Mouse (Mus musculus) hindbrain, postnatal 0 days (tissue): ENCODE results near the gene Zfp454. TPM values are rescaled to one million over a fixed set of nuclear protein-coding genes. Genes with fewer than 3 reads are reported as not detected.

ENCODE experiments used
- ATAC-seq: fragments of 200-750 bp; cut with Nextera tagmentation; 2 replicates; pipeline ENCODE4 v1.8.0; 2017; ENCODE audit warnings: mild to moderate bottlenecking, moderate TSS enrichment, moderate library complexity
- DNase-seq: peaks from one replicate; pipeline ENCODE4 v3.0.0-alpha.2; 2015; ENCODE audit warnings: low spot score
- H3K27ac ChIP-seq: fragments of 300-500 bp; sonication (generic); 2 replicates; pipeline ENCODE4 v1.5.1; 2014; ENCODE audit warnings: mild to moderate bottlenecking
- H3K27me3 ChIP-seq: fragments of 300-500 bp; sonication (generic); 2 replicates; pipeline ENCODE4 v1.6.1; 2014; ENCODE audit warnings: low read length, mixed read lengths; ENCODE audit not compliant: insufficient read depth
- H3K36me3 ChIP-seq: fragments of 300-500 bp; sonication (generic); 2 replicates; pipeline ENCODE4 v1.6.1; 2014; ENCODE audit warnings: low read length, mixed read lengths; ENCODE audit not compliant: insufficient read depth
- H3K4me1 ChIP-seq: fragments of 300-500 bp; sonication (generic); 2 replicates; pipeline ENCODE4 v1.6.1; 2014; ENCODE audit warnings: antibody characterized with exemption, low read length, mixed read lengths; ENCODE audit not compliant: insufficient read depth
- H3K4me2 ChIP-seq: fragments of 300-500 bp; sonication (generic); 2 replicates; pipeline ENCODE4 v1.6.1; 2014; ENCODE audit warnings: low read depth, mild to moderate bottlenecking, low read length, moderate library complexity, mixed read lengths
- H3K4me3 ChIP-seq: fragments of 300-500 bp; sonication (generic); 2 replicates; pipeline ENCODE4 v1.5.1; 2014; ENCODE audit warnings: low read length
- H3K9ac ChIP-seq: fragments of 300-500 bp; sonication (generic); replicated peaks from 2 replicates; pipeline ENCODE4 v1.6.1; 2014; ENCODE audit warnings: mild to moderate bottlenecking, low read length, moderate library complexity, mixed read lengths
- H3K9me3 ChIP-seq: fragments of 300-500 bp; sonication (generic); 2 replicates; pipeline ENCODE4 v1.6.1; 2016; ENCODE audit warnings: low read length, mixed read lengths
- CTCF ChIP-seq: IDR thresholded peaks from 2 replicates; pipeline ENCODE4 v1.5.1; 2016; ENCODE audit warnings: antibody characterized with exemption, control low read depth, low read depth
- WGBS: fragments of 180-500 bp; shearing (Covaris S2); extraction: QIAGEN DNeasy Blood & Tissue Kit; methylation state at CpG from one replicate; pipeline ENCODE4 v1.1.7; 2014; 5-methylcytosine and 5-hydroxymethylcytosine counted together
- polyA plus RNA-seq: library from polyadenylated mRNA; unstranded; fragments of >200 nt; fragmentation: Nextera tagmentation; extraction: Ambion mirVana; gene quantifications from 2 replicates; pipeline ENCODE4 v1.2.1, GENCODE M21; 2015
- total RNA-seq: library from RNA; depleted of rRNA; stranded (reverse); fragments of >200 nt; gene quantifications from 2 replicates; pipeline ENCODE4 v1.2.3, GENCODE M21; 2014

Gene Zfp454
- total and polyA plus RNA-seq, 2 experiments from 2014 or later = 3.5 to 6.2 TPM

- WGBS = 80% methylated on average over 3 of the region's 3 CpGs
These were observed 3.7 kb downstream of the Zfp454 start for GRCm38 (mm10) chr11:50883756-50884155.

GRCm38 (mm10) chr11:50878641-50879040, 8.8 kb downstream of the Zfp454 start:
- Histone ChIP-seq H3K9ac (no peak overlapping the region), H3K9me3 (peaks cover 9% of the 10 kb centered on the region; the same call in 1 of the 2 replicates), H3K27me3 (no peaks in the 10 kb centered on the region), H3K4me1 (no peaks in the 10 kb centered on the region), H3K4me3 (no peak overlapping the region), H3K36me3 (peaks cover 38% of the 10 kb centered on the region), H3K27ac (no peak overlapping the region), H3K4me2 (no peak overlapping the region)
- DNase-seq (no peak), ATAC-seq (no peak)
- WGBS = 96% methylated on average over 3 of the region's 3 CpGs
- no peak for TF ChIP-seq CTCF

More at GRCm38 (mm10) chr11:50883756-50884155, 3.7 kb downstream of the Zfp454 start:
- Histone ChIP-seq H3K4me1 (peaks cover 6% of the 10 kb centered on the region; the same call in 1 of the 2 replicates), H3K36me3 (peaks cover 33% of the 10 kb centered on the region), H3K4me3 (no peak overlapping the region), H3K27me3 (no peaks in the 10 kb centered on the region), H3K9me3 (0 out of 2 replicates have a peak, but pooled peaks cover 5% of the 10 kb centered on the region), H3K4me2 (no peak overlapping the region), H3K9ac (no peak overlapping the region), H3K27ac (no peak overlapping the region)
- peak; percentile 42 for TF ChIP-seq CTCF
- DNase-seq = no peak
- ATAC-seq = no peak

GRCm38 (mm10) chr11:50850989-50851601, 36.4 kb downstream of the Zfp454 start:
- Histone ChIP-seq H3K4me3 (peak overlapping the region; percentile 44), H3K9me3 (no peaks in the 10 kb centered on the region), H3K9ac (0 out of 2 replicates have a peak overlapping the region, but pooled peaks have one; percentile 19), H3K27ac (no peak overlapping the region), H3K4me2 (peak overlapping the region; percentile 93), H3K36me3 (no peaks in the 10 kb centered on the region), H3K4me1 (peaks cover 8% of the 10 kb centered on the region), H3K27me3 (peaks cover 40% of the 10 kb centered on the region)
- DNase-seq = peak; percentile 7
- WGBS = 1% methylated on average over 71 of the region's 72 CpGs
- ATAC-seq = no peak
- no peak for TF ChIP-seq CTCF

- Histone ChIP-seq H3K4me1 (peaks cover 8% of the 10 kb centered on the region), H3K4me2 (peak within 1 kb of the TSS; percentile 93), H3K27ac (no peak within 1 kb of the TSS), H3K27me3 (peaks cover 40% of the 10 kb centered on the region), H3K9ac (0 out of 2 replicates have a peak within 1 kb of the TSS, but pooled peaks have one; percentile 19), H3K9me3 (no peaks in the 10 kb centered on the region), H3K4me3 (peak within 1 kb of the TSS; percentile 44), H3K36me3 (no peaks in the 10 kb centered on the region)
- DNase-seq (no peak), ATAC-seq (no peak)
- no peak for TF ChIP-seq CTCF
- 4% methylated on average over 11 of the region's 11 CpGs for WGBS
These were observed 37.2 kb downstream of the Zfp454 start, which contains the start of gene Grm6 for GRCm38 (mm10) chr11:50850177-50850735. TSS of gene Grm6 (plus strand) at chr11:50850685.

GRCm38 (mm10) chr11:50849310-50849709, 38.1 kb downstream of the Zfp454 start:
- Histone ChIP-seq H3K27ac (no peak overlapping the region), H3K36me3 (no peaks in the 10 kb centered on the region), H3K27me3 (peaks cover 40% of the 10 kb centered on the region), H3K9me3 (no peaks in the 10 kb centered on the region), H3K4me3 (no peak overlapping the region), H3K4me1 (peaks cover 8% of the 10 kb centered on the region), H3K4me2 (no peak overlapping the region), H3K9ac (no peak overlapping the region)
- DNase-seq = no peak
- TF ChIP-seq CTCF = no peak
- no peak for ATAC-seq
- WGBS = 14% methylated on average over 10 of the region's 10 CpGs

- H3K4me2 ChIP-seq = no peak overlapping the region
- H3K9me3 ChIP-seq = no peaks in the 10 kb centered on the region
- H3K4me1 ChIP-seq = peaks cover 8% of the 10 kb centered on the region
- H3K27me3 ChIP-seq = peaks cover 40% of the 10 kb centered on the region
- ATAC-seq = no peak
- no peak for TF ChIP-seq CTCF
- 50% methylated on average over 3 of the region's 3 CpGs for WGBS
- no peak for DNase-seq
- no peak overlapping the region for H3K27ac ChIP-seq
- H3K9ac ChIP-seq = no peak overlapping the region
- H3K36me3 ChIP-seq = no peaks in the 10 kb centered on the region
- H3K4me3 ChIP-seq = no peak overlapping the region
These were observed 38.8 kb downstream of the Zfp454 start for GRCm38 (mm10) chr11:50848520-50849137.

GRCm38 (mm10) chr11:50847047-50847446, 40.4 kb downstream of the Zfp454 start:
- 54% methylated on average over 5 of the region's 5 CpGs for WGBS
- TF ChIP-seq CTCF = peak; percentile 71
- H3K9me3 ChIP-seq = no peaks in the 10 kb centered on the region
- H3K4me1 ChIP-seq = peaks cover 8% of the 10 kb centered on the region
- ATAC-seq (no peak), DNase-seq (peak; percentile 49)
- no peak overlapping the region for H3K9ac ChIP-seq
- H3K27me3 ChIP-seq = peaks cover 36% of the 10 kb centered on the region
- no peaks in the 10 kb centered on the region for H3K36me3 ChIP-seq
- H3K27ac ChIP-seq = no peak overlapping the region
- H3K4me2 ChIP-seq = no peak overlapping the region
- no peak overlapping the region for H3K4me3 ChIP-seq
